Mouse (Mus musculus) stomach, embryonic 15.5 days (tissue): ENCODE measurements around the gene Fgf13. TPM values are rescaled to one million over a fixed set of nuclear protein-coding genes. Genes with fewer than 3 reads are reported as not detected.

ENCODE experiments used
- ATAC-seq: fragments of 200-750 bp; cut with Nextera tagmentation; 2 replicates; pipeline ENCODE4 v1.8.0; 2017; ENCODE audit warnings: low read depth, moderate number of reproducible peaks, moderate TSS enrichment; ENCODE audit not compliant: insufficient read depth, low FRiP score
- H3K27ac ChIP-seq: fragments of 300-500 bp; sonication (generic); 2 replicates; pipeline ENCODE4 v1.5.1; 2015; ENCODE audit warnings: mild to moderate bottlenecking, inconsistent platforms
- H3K27me3 ChIP-seq: fragments of 300-500 bp; sonication (generic); replicated peaks from 2 replicates; pipeline ENCODE4 v1.6.1; 2015; ENCODE audit warnings: inconsistent platforms
- H3K36me3 ChIP-seq: fragments of 300-500 bp; sonication (generic); 2 replicates; pipeline ENCODE4 v1.6.1; 2015; ENCODE audit warnings: inconsistent platforms
- H3K4me1 ChIP-seq: fragments of 300-500 bp; sonication (generic); 2 replicates; pipeline ENCODE4 v1.6.1; 2015; ENCODE audit warnings: inconsistent platforms
- H3K4me2 ChIP-seq: fragments of 300-500 bp; sonication (generic); 2 replicates; pipeline ENCODE4 v1.6.1; 2015; ENCODE audit warnings: mild to moderate bottlenecking, inconsistent platforms
- H3K4me3 ChIP-seq: fragments of 300-500 bp; sonication (generic); replicated peaks from 2 replicates; pipeline ENCODE4 v1.5.1; 2015; ENCODE audit warnings: inconsistent platforms
- H3K9ac ChIP-seq: fragments of 300-500 bp; sonication (generic); 2 replicates; pipeline ENCODE4 v1.6.1; 2015; ENCODE audit warnings: inconsistent platforms
- H3K9me3 ChIP-seq: fragments of 300-500 bp; sonication (generic); 2 replicates; pipeline ENCODE4 v1.6.1; 2016; ENCODE audit warnings: inconsistent platforms
- WGBS: fragments of 180-500 bp; shearing (Covaris S2); methylation state at CpG from one replicate; pipeline ENCODE4 v1.1.7; 2015; 5-methylcytosine and 5-hydroxymethylcytosine counted together
- polyA plus RNA-seq: library from polyadenylated mRNA; unstranded; fragments of >200 nt; fragmentation: Nextera tagmentation; extraction: Ambion mirVana; gene quantifications from 2 replicates; pipeline ENCODE4 v1.2.1, GENCODE M21; 2015

Fgf13 gene
- polyA plus RNA-seq, 1 experiment from 2014 or later, result 28.4 TPM

DNA sequence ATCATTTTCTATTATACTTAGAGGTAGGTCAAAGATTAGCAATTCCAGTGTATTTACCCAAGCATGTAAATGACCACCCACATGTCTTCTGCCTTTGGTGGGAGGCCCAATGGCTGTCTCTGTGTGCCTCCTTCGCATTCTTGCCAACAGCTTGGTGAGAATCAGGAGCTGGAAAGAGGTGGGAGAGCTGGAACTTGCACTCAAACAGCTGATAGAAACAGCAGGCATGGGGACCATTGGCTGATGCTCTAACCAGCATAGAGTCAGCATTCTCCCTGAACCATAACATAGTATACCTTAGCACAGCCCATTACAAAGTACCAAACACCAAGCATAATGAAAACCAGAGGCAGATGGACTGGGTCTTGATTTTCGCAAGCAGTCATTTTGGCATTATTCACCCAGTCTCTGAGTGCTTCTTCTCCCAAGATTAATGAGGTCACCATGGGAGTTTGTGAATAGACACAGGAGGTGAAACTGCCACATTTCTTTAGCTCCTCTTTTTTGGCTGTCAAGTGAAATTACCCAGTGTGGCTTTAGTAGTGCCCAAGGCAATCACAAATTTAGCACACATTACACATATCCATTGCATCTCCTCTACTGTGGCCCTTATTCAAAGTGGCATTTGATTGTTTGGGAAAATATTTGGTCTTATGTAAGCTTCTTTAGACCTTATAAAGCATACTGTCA is 165.1 kb downstream of the Fgf13 start:
- H3K4me2 ChIP-seq, result no peak overlapping the region
- no peak for ATAC-seq
- WGBS, result 70% methylated on average over 2 of the region's 2 CpGs
- H3K4me3 ChIP-seq, result no peak overlapping the region
- no peaks in the 10 kb centered on the region for H3K36me3 ChIP-seq
- no peaks in the 10 kb centered on the region for H3K9me3 ChIP-seq
- no peak overlapping the region for H3K27ac ChIP-seq
- no peaks in the 10 kb centered on the region for H3K27me3 ChIP-seq
- no peak overlapping the region for H3K9ac ChIP-seq
- H3K4me1 ChIP-seq, result no peaks in the 10 kb centered on the region

DNA sequence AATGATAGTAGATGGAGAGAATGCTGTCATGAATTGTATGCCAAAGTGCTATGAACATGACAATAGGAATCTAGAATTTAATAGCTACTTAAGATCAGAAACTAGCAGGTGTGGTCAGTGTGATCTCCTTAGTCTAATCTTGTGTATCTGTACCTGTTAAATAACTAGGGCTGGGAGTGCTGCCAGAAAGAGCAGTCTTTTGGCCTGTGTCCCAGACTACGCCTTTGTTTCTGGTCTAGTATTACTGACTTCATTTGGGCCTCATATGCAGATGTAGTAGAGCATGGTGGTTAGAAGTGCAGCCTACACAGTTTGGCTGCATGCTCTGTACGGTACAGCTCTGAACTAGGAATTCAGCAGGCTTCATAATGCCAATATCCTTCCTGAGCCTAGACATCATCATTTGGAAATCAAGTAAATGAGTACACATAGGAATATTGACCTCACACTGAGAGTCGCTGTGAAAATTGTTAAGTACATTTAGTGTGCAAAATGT is 276.9 kb downstream of the Fgf13 start:
- H3K4me3 ChIP-seq, result no peak overlapping the region
- no peak overlapping the region for H3K9ac ChIP-seq
- H3K9me3 ChIP-seq, result no peaks in the 10 kb centered on the region
- no peaks in the 10 kb centered on the region for H3K36me3 ChIP-seq
- H3K4me2 ChIP-seq, result no peak overlapping the region
- H3K27ac ChIP-seq, result no peak overlapping the region
- no peaks in the 10 kb centered on the region for H3K4me1 ChIP-seq
- no peaks in the 10 kb centered on the region for H3K27me3 ChIP-seq
- no peak for ATAC-seq
- 70% methylated on average over 3 of the region's 3 CpGs for WGBS

DNA sequence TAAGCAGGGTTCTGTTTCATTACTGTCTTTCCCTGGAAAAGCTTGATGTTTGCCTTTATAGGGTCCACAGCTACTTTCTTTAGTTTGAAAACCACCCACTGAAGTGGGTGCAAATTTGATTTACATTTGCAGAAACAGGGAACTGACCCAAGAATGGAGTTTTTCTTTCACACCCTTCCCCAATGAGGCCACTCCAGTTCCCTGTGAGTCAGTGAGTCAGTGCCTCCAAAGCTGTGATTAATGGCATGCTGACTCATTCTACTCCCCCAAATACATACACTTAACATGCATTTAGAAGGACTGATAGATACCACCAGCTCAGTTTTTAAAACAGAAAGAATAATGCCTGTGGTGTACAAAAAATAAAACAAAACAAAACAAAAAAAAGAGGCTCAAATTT is 316.3 kb downstream of the Fgf13 start:
- Histone ChIP-seq H3K4me3 (no peak overlapping the region), H3K9ac (no peak overlapping the region), H3K36me3 (no peaks in the 10 kb centered on the region), H3K27me3 (no peaks in the 10 kb centered on the region), H3K4me2 (no peak overlapping the region), H3K9me3 (no peaks in the 10 kb centered on the region), H3K4me1 (no peaks in the 10 kb centered on the region), H3K27ac (no peak overlapping the region)
- ATAC-seq, result no peak

DNA sequence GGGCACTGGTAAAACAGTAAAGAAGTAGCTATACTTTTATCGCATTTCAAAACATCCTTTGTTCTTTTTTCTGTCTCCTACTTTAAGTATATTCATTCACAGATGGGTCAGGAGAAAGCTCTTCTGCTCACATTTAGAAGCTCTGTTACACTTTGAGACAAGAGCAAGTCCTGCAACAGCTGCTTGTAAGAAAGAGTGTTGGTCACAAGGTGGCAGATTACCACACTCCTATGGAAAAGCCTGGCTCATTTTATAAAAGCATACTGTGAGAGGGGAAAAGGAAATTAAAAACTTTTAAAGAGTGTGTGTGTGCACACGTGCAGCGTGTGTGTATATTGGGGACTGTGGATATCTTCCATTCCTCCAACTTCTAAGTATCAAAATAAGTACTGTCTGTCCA is 324.1 kb downstream of the Fgf13 start:
- H3K9ac ChIP-seq, result no peak overlapping the region

DNA sequence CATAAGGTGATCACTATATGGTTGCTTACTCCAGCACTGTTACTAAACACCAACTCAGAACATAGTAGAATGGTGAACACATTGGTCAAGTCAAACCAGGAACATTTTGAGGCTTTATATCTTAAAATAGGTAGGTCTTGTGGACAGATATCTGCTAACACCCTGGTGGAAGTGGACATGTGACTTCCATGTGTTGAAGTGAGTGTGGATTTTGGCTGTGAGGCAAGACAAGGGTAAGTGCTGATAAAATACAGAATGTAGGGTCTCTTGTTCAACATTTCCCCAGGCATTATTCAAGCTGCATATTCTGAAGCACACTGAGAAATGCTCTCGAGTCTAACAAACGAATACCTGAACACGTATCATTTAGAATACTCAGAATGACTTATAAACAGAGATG is 324.7 kb downstream of the Fgf13 start:
- Histone ChIP-seq H3K4me2 (no peak overlapping the region), H3K9ac (no peak overlapping the region), H3K4me3 (no peak overlapping the region), H3K36me3 (no peaks in the 10 kb centered on the region), H3K9me3 (no peaks in the 10 kb centered on the region), H3K27ac (no peak overlapping the region), H3K27me3 (no peaks in the 10 kb centered on the region), H3K4me1 (no peaks in the 10 kb centered on the region)
- no peak for ATAC-seq
- WGBS, result 77% methylated on average over 3 of the region's 3 CpGs

More for the DNA sequence above, 324.1 kb downstream of the Fgf13 start:
- H3K4me2 ChIP-seq, result no peak overlapping the region
- no peaks in the 10 kb centered on the region for H3K27me3 ChIP-seq
- WGBS, result 69% methylated on average over 3 of the region's 3 CpGs
- no peaks in the 10 kb centered on the region for H3K9me3 ChIP-seq
- H3K4me3 ChIP-seq, result no peak overlapping the region
- H3K4me1 ChIP-seq, result no peaks in the 10 kb centered on the region
- no peak for ATAC-seq
- H3K36me3 ChIP-seq, result no peaks in the 10 kb centered on the region
- no peak overlapping the region for H3K27ac ChIP-seq

DNA sequence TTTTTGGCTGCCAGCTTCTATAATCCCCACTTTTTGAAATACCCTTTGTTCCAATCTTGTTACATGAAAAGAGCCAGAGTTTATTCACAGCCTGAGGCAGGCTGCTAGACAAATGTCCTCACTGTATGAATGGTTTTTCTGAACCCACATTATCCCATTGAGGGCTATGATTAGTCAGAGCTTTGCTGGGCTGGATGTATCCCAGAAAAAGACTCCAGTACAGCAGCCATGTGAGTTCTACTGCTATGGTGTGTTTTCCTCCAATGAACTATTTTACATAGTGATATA is 326.5 kb downstream of the Fgf13 start:
- Histone ChIP-seq H3K4me1 (no peaks in the 10 kb centered on the region), H3K9ac (no peak overlapping the region), H3K27ac (no peak overlapping the region), H3K4me2 (no peak overlapping the region), H3K4me3 (no peak overlapping the region), H3K9me3 (no peaks in the 10 kb centered on the region), H3K36me3 (no peaks in the 10 kb centered on the region), H3K27me3 (no peaks in the 10 kb centered on the region)
- ATAC-seq, result no peak

DNA sequence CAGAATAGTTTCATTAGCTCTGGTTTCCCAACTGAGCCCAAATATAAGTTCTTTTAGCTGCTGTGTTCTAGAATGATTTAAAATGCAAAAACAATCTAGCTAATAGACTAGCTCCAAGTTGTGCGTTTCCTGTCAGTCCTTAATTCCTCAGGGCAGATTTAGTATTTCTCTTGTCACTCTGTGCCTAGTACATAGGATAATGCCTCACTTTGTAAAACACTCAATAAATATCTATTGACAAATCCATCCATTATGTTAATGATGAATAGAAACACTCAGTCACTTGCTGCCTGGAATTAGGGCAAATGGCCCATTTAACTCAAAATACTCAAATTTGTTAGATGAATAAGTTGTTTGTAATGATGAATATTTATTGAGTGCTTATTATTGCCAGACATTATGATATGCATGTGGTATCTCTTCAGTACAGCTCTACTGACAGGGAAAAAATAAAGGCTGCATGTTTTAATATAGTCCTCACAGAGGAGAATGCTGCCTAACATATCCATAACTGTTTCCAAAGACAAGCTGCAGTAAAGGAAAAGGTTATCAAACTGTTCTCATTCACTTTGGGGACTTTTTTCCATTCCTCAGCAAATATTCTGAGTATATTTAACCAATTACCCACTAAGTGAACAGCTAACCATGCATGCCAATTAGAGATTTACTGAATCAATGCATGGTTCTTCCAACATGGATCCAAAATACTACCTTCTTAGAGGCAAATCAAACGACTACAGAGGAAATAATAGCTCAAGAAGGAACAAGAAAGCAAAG is 327.0 kb downstream of the Fgf13 start:
- no peak overlapping the region for H3K27ac ChIP-seq
- H3K9ac ChIP-seq, result no peak overlapping the region
- no peaks in the 10 kb centered on the region for H3K36me3 ChIP-seq
- H3K4me3 ChIP-seq, result no peak overlapping the region
- no peak overlapping the region for H3K4me2 ChIP-seq
- no peak for ATAC-seq
- no peaks in the 10 kb centered on the region for H3K27me3 ChIP-seq
- 50% methylated on average over 2 of the region's 2 CpGs for whole genome bisulfite sequencing
- no peaks in the 10 kb centered on the region for H3K4me1 ChIP-seq
- H3K9me3 ChIP-seq, result no peaks in the 10 kb centered on the region

DNA sequence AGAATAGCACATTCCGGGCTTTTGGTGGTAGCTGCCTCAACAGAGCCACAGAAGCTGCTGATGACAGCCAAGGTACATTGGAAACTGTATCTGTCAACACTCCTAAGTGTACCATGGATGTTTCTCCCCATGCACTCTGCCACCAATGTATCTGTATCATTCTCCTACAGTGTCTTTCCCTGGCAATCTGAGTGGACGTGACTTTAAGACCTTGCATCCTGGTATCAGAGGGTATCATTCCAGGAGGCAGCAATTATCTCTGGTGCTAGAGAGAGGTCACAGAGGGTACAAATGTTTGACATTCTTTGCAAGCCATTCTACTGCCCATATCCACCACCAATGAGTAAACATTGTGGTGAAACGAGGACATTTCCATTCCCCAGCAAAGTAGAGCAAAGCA is 347.2 kb downstream of the Fgf13 start:
- no peaks in the 10 kb centered on the region for H3K4me1 ChIP-seq
- no peaks in the 10 kb centered on the region for H3K27me3 ChIP-seq
- H3K9ac ChIP-seq, result no peak overlapping the region
- no peak for ATAC-seq
- no peak overlapping the region for H3K27ac ChIP-seq
- no peaks in the 10 kb centered on the region for H3K9me3 ChIP-seq
- no peak overlapping the region for H3K4me2 ChIP-seq
- WGBS, result 48% methylated on average over 3 of the region's 3 CpGs
- no peak overlapping the region for H3K4me3 ChIP-seq
- no peaks in the 10 kb centered on the region for H3K36me3 ChIP-seq

DNA sequence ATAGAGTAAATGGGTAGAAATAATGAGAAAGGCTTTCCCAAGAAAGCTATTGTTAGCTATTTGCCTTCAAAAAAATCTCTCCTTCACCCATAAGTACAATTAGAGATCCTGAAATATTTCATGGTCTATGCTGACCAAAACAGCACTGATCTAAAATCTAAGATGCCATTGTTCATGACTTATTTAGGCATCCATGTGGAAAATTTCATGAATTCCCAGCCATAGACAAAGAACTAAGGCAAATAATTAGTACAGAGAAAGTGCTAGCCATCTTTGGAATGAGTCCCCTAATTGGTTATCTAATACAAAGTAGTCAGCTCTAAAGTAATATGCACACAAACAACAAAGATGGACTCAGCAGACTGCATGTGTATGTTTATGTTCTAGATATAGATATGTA is 366.7 kb downstream of the Fgf13 start:
- no peak overlapping the region for H3K27ac ChIP-seq
- no peak for ATAC-seq
- H3K9ac ChIP-seq, result no peak overlapping the region
- H3K27me3 ChIP-seq, result no peaks in the 10 kb centered on the region
- H3K36me3 ChIP-seq, result no peaks in the 10 kb centered on the region
- no peaks in the 10 kb centered on the region for H3K4me1 ChIP-seq
- H3K4me2 ChIP-seq, result no peak overlapping the region
- no peaks in the 10 kb centered on the region for H3K9me3 ChIP-seq
- no peak overlapping the region for H3K4me3 ChIP-seq

DNA sequence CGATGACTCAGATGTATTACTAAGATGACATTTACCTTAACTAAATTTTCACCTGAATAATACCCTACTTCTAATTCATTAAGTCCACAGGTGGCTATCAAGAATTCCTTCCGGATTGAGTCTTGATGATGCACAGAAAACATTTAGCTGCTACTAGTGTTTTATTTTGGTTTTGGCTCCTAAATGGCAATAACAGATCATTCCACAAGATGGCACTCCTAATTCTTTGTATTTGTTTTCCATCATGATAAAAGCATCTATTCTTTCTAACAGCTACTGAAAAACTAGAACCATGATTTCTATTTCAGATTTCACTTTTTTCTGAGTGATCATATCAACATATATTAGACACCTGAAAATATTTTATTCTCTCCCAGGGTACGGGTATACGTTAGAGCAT is 373.7 kb downstream of the Fgf13 start:
- WGBS, result 76% methylated on average over 4 of the region's 4 CpGs
- no peak for ATAC-seq
- no peak overlapping the region for H3K4me3 ChIP-seq
- H3K9ac ChIP-seq, result no peak overlapping the region
- H3K36me3 ChIP-seq, result no peaks in the 10 kb centered on the region
- no peak overlapping the region for H3K27ac ChIP-seq
- no peaks in the 10 kb centered on the region for H3K27me3 ChIP-seq
- H3K4me1 ChIP-seq, result no peaks in the 10 kb centered on the region
- H3K9me3 ChIP-seq, result no peaks in the 10 kb centered on the region
- H3K4me2 ChIP-seq, result no peak overlapping the region

DNA sequence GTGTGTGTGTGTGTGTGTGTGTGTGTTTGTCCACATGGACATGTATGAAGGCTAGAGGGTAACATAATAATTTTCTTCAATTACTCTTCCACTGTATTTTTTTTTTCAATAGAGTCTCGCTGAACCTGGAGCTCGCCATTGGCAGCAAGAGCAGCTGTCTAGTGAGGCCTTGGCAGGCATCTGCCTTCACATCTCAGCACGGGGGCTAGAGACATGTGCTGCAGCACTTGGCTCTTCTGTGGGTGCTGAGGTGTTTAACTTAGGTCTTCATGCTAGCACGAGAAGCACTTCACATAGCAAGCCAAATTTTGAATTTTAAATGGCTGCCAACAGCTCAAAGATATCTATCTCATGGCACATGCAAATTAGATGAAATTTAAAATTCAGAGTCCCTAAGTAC is 380.9 kb downstream of the Fgf13 start:
- Histone ChIP-seq H3K36me3 (no peaks in the 10 kb centered on the region), H3K27me3 (no peaks in the 10 kb centered on the region), H3K27ac (no peak overlapping the region), H3K4me1 (no peaks in the 10 kb centered on the region), H3K9me3 (no peaks in the 10 kb centered on the region), H3K4me2 (no peak overlapping the region), H3K4me3 (no peak overlapping the region), H3K9ac (no peak overlapping the region)
- ATAC-seq, result no peak
- WGBS, result 84% methylated on average over 4 of the region's 4 CpGs

DNA sequence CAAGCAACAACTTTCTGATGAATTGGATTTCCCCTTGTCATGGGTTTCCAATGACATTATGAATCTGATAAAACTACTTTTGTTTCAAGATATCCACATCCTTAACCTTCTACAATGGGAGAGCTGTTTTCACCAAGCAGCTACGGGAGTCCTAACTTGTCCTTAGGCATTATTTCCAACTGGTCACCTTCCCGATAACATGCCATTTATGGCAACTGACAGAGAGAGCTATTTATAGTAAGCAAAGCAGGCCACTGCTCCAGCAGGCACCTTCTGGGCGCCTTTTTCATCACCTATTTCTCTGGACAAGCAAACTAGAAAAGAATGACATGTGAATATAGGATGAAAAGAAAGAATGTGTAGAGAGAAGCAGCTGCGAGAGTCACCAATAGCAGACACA is 385.5 kb downstream of the Fgf13 start:
- no peaks in the 10 kb centered on the region for H3K9me3 ChIP-seq
- no peaks in the 10 kb centered on the region for H3K36me3 ChIP-seq
- no peaks in the 10 kb centered on the region for H3K4me1 ChIP-seq
- WGBS, result 61% methylated on average over 4 of the region's 4 CpGs
- H3K4me3 ChIP-seq, result no peak overlapping the region
- H3K27ac ChIP-seq, result no peak overlapping the region
- no peaks in the 10 kb centered on the region for H3K27me3 ChIP-seq
- H3K4me2 ChIP-seq, result no peak overlapping the region
- no peak for ATAC-seq
- no peak overlapping the region for H3K9ac ChIP-seq

DNA sequence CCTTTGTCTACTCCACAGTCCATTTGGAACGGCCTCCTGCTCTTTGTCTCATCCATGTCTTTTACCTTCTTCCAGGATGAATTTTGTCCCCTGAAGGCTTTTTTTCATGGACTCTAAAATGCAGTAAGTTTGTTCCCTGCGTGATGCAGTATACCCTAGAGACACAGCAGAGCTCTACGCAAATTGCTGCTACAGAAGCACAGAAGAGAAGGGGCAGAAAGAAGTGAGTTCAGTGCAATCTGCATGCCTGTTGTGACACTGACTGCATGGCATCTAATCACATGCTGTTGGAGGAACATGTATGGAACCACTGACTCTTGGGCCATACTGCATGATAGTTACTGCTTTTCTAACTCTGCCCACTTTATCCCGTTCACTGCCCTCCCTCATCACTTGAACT is 388.2 kb downstream of the Fgf13 start:
- Histone ChIP-seq H3K4me2 (no peak overlapping the region), H3K27ac (no peak overlapping the region), H3K27me3 (no peaks in the 10 kb centered on the region), H3K9ac (no peak overlapping the region), H3K4me3 (no peak overlapping the region), H3K36me3 (no peaks in the 10 kb centered on the region), H3K9me3 (no peaks in the 10 kb centered on the region), H3K4me1 (no peaks in the 10 kb centered on the region)
- no peak for ATAC-seq
- 74% methylated on average over 4 of the region's 4 CpGs for WGBS
